Mouse (Mus musculus) lung, postnatal 14 days (tissue): Measurements from ENCODE around the gene Rere.

Source experiments
- DNase-seq: peaks from one replicate; pipeline ENCODE4 v3.0.0; 2021

Gene Rere

GRCm38 (mm10) chr4:150351419-150352075 lies 70.1 kb downstream of the Rere start:
- DNase-seq, result no peak

- no peak for DNase-seq
Measured at GRCm38 (mm10) chr4:150352736-150353135, 71.3 kb downstream of the Rere start.

- DNase-seq, result no peak
Measured at GRCm38 (mm10) chr4:150353376-150353900, 72.0 kb downstream of the Rere start.

GRCm38 (mm10) chr4:150355801-150356200 lies 74.4 kb downstream of the Rere start:
- no peak for DNase-seq

GRCm38 (mm10) chr4:150361986-150362691 lies 80.7 kb downstream of the Rere start:
- DNase-seq, result peak; percentile 24

- DNase-seq, result no peak
Measured at GRCm38 (mm10) chr4:150362858-150363257, 81.4 kb downstream of the Rere start.

- DNase-seq, result no peak
Measured at GRCm38 (mm10) chr4:150364786-150365185, 83.3 kb downstream of the Rere start.

- DNase-seq, result no peak
Measured at GRCm38 (mm10) chr4:150366510-150367208, 85.2 kb downstream of the Rere start.

- DNase-seq, result peak; percentile 78
Measured at GRCm38 (mm10) chr4:150371580-150372380, 90.3 kb downstream of the Rere start.

- no peak for DNase-seq
Measured at GRCm38 (mm10) chr4:150372631-150373041, 91.2 kb downstream of the Rere start.

GRCm38 (mm10) chr4:150373111-150374109 lies 92.0 kb downstream of the Rere start:
- peak; percentile 64 for DNase-seq

GRCm38 (mm10) chr4:150374651-150375447 lies 93.4 kb downstream of the Rere start:
- no peak for DNase-seq

- DNase-seq, result no peak
Measured at GRCm38 (mm10) chr4:150375448-150375935, 94.0 kb downstream of the Rere start.

GRCm38 (mm10) chr4:150379313-150379712 lies 97.9 kb downstream of the Rere start:
- no peak for DNase-seq

GRCm38 (mm10) chr4:150379772-150380171 lies 98.3 kb downstream of the Rere start:
- no peak for DNase-seq

- no peak for DNase-seq
Measured at GRCm38 (mm10) chr4:150380273-150380672, 98.8 kb downstream of the Rere start.

- DNase-seq, result no peak
Measured at GRCm38 (mm10) chr4:150382504-150382903, 101.1 kb downstream of the Rere start.

- no peak for DNase-seq
Measured at GRCm38 (mm10) chr4:150384405-150384804, 103.0 kb downstream of the Rere start.

- no peak for DNase-seq
Measured at GRCm38 (mm10) chr4:150384899-150385298, 103.5 kb downstream of the Rere start.

- no peak for DNase-seq
Measured at GRCm38 (mm10) chr4:150388518-150388917, 107.1 kb downstream of the Rere start.
